Mouse (Mus musculus): ENCODE data around the gene Ppm1f. TPM values are rescaled to one million over a fixed set of nuclear protein-coding genes. Genes with fewer than 3 reads are reported as not detected.

Gene Ppm1f
- polyA plus RNA-seq, 1 experiment from 2014 or later: 22.1 TPM

GRCm38 (mm10) chr16:16863978-16864377 lies 32.3 kb upstream of the Ppm1f start, which contains the start of gene Igll1:
TSS of gene Igll1 (minus strand) at chr16:16863985.
- WGBS: 71% methylated on average over 2 of the region's 2 CpGs
- no peak within 1 kb of the TSS for H3K9ac ChIP-seq (ENCODE audit: low read length)
- H3K4me2 ChIP-seq (ENCODE audit: low read depth, low read length, severe bottlenecking): no peak within 1 kb of the TSS
- H3K27ac ChIP-seq (ENCODE audit: low read depth, low read length): no peak within 1 kb of the TSS
- DNase-seq (ENCODE audit: low spot score) (peak; percentile 19), ATAC-seq (replicated peaks; ENCODE audit: low FRiP score) (no peak)
- H3K4me1 ChIP-seq (replicated peaks; ENCODE audit: control insufficient read depth, insufficient read depth, low read length): no peaks in the 10 kb centered on the region
- no peaks in the 10 kb centered on the region for H3K27me3 ChIP-seq (ENCODE audit: control insufficient read depth, insufficient read depth, low read length)
- no peaks in the 10 kb centered on the region for H3K36me3 ChIP-seq (ENCODE audit: control insufficient read depth, insufficient read depth, low read length)
- H3K9me3 ChIP-seq (ENCODE audit: control insufficient read depth, low read length): no peaks in the 10 kb centered on the region
- no peak within 1 kb of the TSS for H3K4me3 ChIP-seq (ENCODE audit: low read depth, low read length)

GRCm38 (mm10) chr16:16865217-16865616 lies 31.1 kb upstream of the Ppm1f start:
- Histone ChIP-seq H3K27me3 (ENCODE audit: control insufficient read depth, insufficient read depth, low read length) (no peaks in the 10 kb centered on the region), H3K27ac (ENCODE audit: low read depth, low read length) (no peak overlapping the region), H3K9ac (ENCODE audit: low read length) (no peak overlapping the region), H3K9me3 (ENCODE audit: control insufficient read depth, low read length) (no peaks in the 10 kb centered on the region), H3K4me3 (ENCODE audit: low read depth, low read length) (no peak overlapping the region), H3K4me1 (replicated peaks; ENCODE audit: control insufficient read depth, insufficient read depth, low read length) (no peaks in the 10 kb centered on the region), H3K36me3 (ENCODE audit: control insufficient read depth, insufficient read depth, low read length) (no peaks in the 10 kb centered on the region), H3K4me2 (ENCODE audit: low read depth, low read length, severe bottlenecking) (no peak overlapping the region)
- ATAC-seq (replicated peaks; ENCODE audit: low FRiP score) (no peak), DNase-seq (ENCODE audit: low spot score) (peak; percentile 38)

GRCm38 (mm10) chr16:16865696-16866561 lies 30.3 kb upstream of the Ppm1f start:
- Histone ChIP-seq H3K4me2 (ENCODE audit: low read depth, low read length, severe bottlenecking) (no peak overlapping the region), H3K36me3 (ENCODE audit: control insufficient read depth, insufficient read depth, low read length) (no peaks in the 10 kb centered on the region), H3K4me3 (ENCODE audit: low read depth, low read length) (no peak overlapping the region), H3K9me3 (ENCODE audit: control insufficient read depth, low read length) (no peaks in the 10 kb centered on the region), H3K27ac (ENCODE audit: low read depth, low read length) (no peak overlapping the region), H3K27me3 (ENCODE audit: control insufficient read depth, insufficient read depth, low read length) (no peaks in the 10 kb centered on the region), H3K4me1 (replicated peaks; ENCODE audit: control insufficient read depth, insufficient read depth, low read length) (no peaks in the 10 kb centered on the region), H3K9ac (ENCODE audit: low read length) (no peak overlapping the region)
- no peak for ATAC-seq (replicated peaks; ENCODE audit: low FRiP score)
- no peak for DNase-seq (ENCODE audit: low spot score)
- WGBS: 62% methylated on average over 5 of the region's 5 CpGs

- WGBS: 36% methylated on average over 7 of the region's 7 CpGs
- DNase-seq (ENCODE audit: low spot score): no peak
These were observed 26.0 kb upstream of the Ppm1f start for GRCm38 (mm10) chr16:16870241-16870616.

GRCm38 (mm10) chr16:16870617-16871331 lies 25.5 kb upstream of the Ppm1f start, which contains the start of the genes Top3b and Vpreb1:
TSS of gene Top3b (plus strand) at chr16:16870736.
TSS of gene Vpreb1 (minus strand) at chr16:16870843.
- Histone ChIP-seq H3K4me2 (ENCODE audit: low read depth, low read length, severe bottlenecking) (peak within 1 kb of the TSS; percentile 70), H3K9ac (ENCODE audit: low read length) (peak within 1 kb of the TSS; percentile 89), H3K36me3 (ENCODE audit: control insufficient read depth, insufficient read depth, low read length) (peaks cover 2% of the 10 kb centered on the region; the same call in 1 of the 2 replicates), H3K27me3 (ENCODE audit: control insufficient read depth, insufficient read depth, low read length) (no peaks in the 10 kb centered on the region), H3K4me1 (replicated peaks; ENCODE audit: control insufficient read depth, insufficient read depth, low read length) (peaks cover 3% of the 10 kb centered on the region; the same call in 1 of the 2 replicates), H3K9me3 (ENCODE audit: control insufficient read depth, low read length) (no peaks in the 10 kb centered on the region), H3K27ac (ENCODE audit: low read depth, low read length) (peak within 1 kb of the TSS; percentile 91), H3K4me3 (ENCODE audit: low read depth, low read length) (peak within 1 kb of the TSS; percentile 76)
- DNase-seq (ENCODE audit: low spot score) (peak; percentile 96), ATAC-seq (replicated peaks; ENCODE audit: low FRiP score) (peak; percentile 95)
- WGBS: under 1% methylated on average over 46 of the region's 49 CpGs

More at GRCm38 (mm10) chr16:16870241-16870616, 26.0 kb upstream of the Ppm1f start:
- Histone ChIP-seq H3K4me1 (replicated peaks; ENCODE audit: control insufficient read depth, insufficient read depth, low read length) (peaks cover 3% of the 10 kb centered on the region; the same call in 1 of the 2 replicates), H3K4me2 (ENCODE audit: low read depth, low read length, severe bottlenecking) (peak overlapping the region; percentile 70; the same call in 1 of the 2 replicates), H3K27ac (ENCODE audit: low read depth, low read length) (no peak overlapping the region; the same call in 1 of the 2 replicates), H3K27me3 (ENCODE audit: control insufficient read depth, insufficient read depth, low read length) (no peaks in the 10 kb centered on the region), H3K9me3 (ENCODE audit: control insufficient read depth, low read length) (no peaks in the 10 kb centered on the region), H3K4me3 (ENCODE audit: low read depth, low read length) (peak overlapping the region; percentile 76), H3K36me3 (ENCODE audit: control insufficient read depth, insufficient read depth, low read length) (no peaks in the 10 kb centered on the region), H3K9ac (ENCODE audit: low read length) (peak overlapping the region; percentile 89)
- ATAC-seq (replicated peaks; ENCODE audit: low FRiP score): peak; percentile 69

- WGBS: 94% methylated on average over 5 of the region's 5 CpGs
- Histone ChIP-seq H3K9me3 (ENCODE audit: control insufficient read depth, low read length) (peaks cover 4% of the 10 kb centered on the region; the same call in 1 of the 2 replicates), H3K4me1 (replicated peaks; ENCODE audit: control insufficient read depth, insufficient read depth, low read length) (no peaks in the 10 kb centered on the region), H3K9ac (ENCODE audit: low read length) (no peak overlapping the region), H3K27me3 (ENCODE audit: control insufficient read depth, insufficient read depth, low read length) (no peaks in the 10 kb centered on the region), H3K4me3 (ENCODE audit: low read depth, low read length) (no peak overlapping the region), H3K36me3 (ENCODE audit: control insufficient read depth, insufficient read depth, low read length) (peaks cover 13% of the 10 kb centered on the region), H3K4me2 (ENCODE audit: low read depth, low read length, severe bottlenecking) (no peak overlapping the region), H3K27ac (ENCODE audit: low read depth, low read length) (no peak overlapping the region)
- ATAC-seq (replicated peaks; ENCODE audit: low FRiP score) (no peak), DNase-seq (ENCODE audit: low spot score) (no peak)
These were observed 17.2 kb upstream of the Ppm1f start for GRCm38 (mm10) chr16:16879025-16879424.

- ATAC-seq (replicated peaks; ENCODE audit: low FRiP score) (no peak), DNase-seq (ENCODE audit: low spot score) (no peak)
- Histone ChIP-seq H3K4me3 (ENCODE audit: low read depth, low read length) (no peak overlapping the region), H3K36me3 (ENCODE audit: control insufficient read depth, insufficient read depth, low read length) (peaks cover 26% of the 10 kb centered on the region), H3K4me2 (ENCODE audit: low read depth, low read length, severe bottlenecking) (no peak overlapping the region), H3K9ac (ENCODE audit: low read length) (no peak overlapping the region), H3K27me3 (ENCODE audit: control insufficient read depth, insufficient read depth, low read length) (no peaks in the 10 kb centered on the region), H3K27ac (ENCODE audit: low read depth, low read length) (no peak overlapping the region), H3K9me3 (ENCODE audit: control insufficient read depth, low read length) (no peaks in the 10 kb centered on the region), H3K4me1 (replicated peaks; ENCODE audit: control insufficient read depth, insufficient read depth, low read length) (no peaks in the 10 kb centered on the region)
- WGBS: 97% methylated on average over 1 of the region's 1 CpGs
These were observed 7.9 kb upstream of the Ppm1f start for GRCm38 (mm10) chr16:16888341-16888740.

- ATAC-seq (replicated peaks; ENCODE audit: low FRiP score): no peak
- no peak overlapping the region for H3K9ac ChIP-seq (ENCODE audit: low read length)
- no peaks in the 10 kb centered on the region for H3K9me3 ChIP-seq (ENCODE audit: control insufficient read depth, low read length)
- H3K27ac ChIP-seq (ENCODE audit: low read depth, low read length): no peak overlapping the region
- DNase-seq (ENCODE audit: low spot score): no peak
- no peak overlapping the region for H3K4me3 ChIP-seq (ENCODE audit: low read depth, low read length)
- no peaks in the 10 kb centered on the region for H3K27me3 ChIP-seq (ENCODE audit: control insufficient read depth, insufficient read depth, low read length)
- no peak overlapping the region for H3K4me2 ChIP-seq (ENCODE audit: low read depth, low read length, severe bottlenecking)
- H3K36me3 ChIP-seq (ENCODE audit: control insufficient read depth, insufficient read depth, low read length): peaks cover 20% of the 10 kb centered on the region
- peaks cover 7% of the 10 kb centered on the region for H3K4me1 ChIP-seq (replicated peaks; ENCODE audit: control insufficient read depth, insufficient read depth, low read length)
- 95% methylated on average over 7 of the region's 7 CpGs for WGBS
These were observed 3.9 kb upstream of the Ppm1f start for GRCm38 (mm10) chr16:16892366-16892765.
